Mouse (Mus musculus) CH12.LX (cell line): ENCODE measurements around the gene Arl2. TPM values are rescaled to one million over a fixed set of nuclear protein-coding genes. Genes with fewer than 3 reads are reported as not detected.

Experiments
- DNase-seq: peaks from one replicate; pipeline ENCODE4 v3.0.0-alpha.2; 2013; ENCODE audit errors: extremely low read depth
- H3K27ac ChIP-seq: 2 replicates; pipeline ENCODE4 v1.5.1; 2012; ENCODE audit warnings: low read depth, mild to moderate bottlenecking, control low read depth, moderate library complexity; ENCODE audit not compliant: insufficient read depth
- H3K27me3 ChIP-seq: replicated peaks from 2 replicates; pipeline ENCODE3; 2012; ENCODE audit warnings: inconsistent platforms
- H3K36me3 ChIP-seq, 2 experiments: replicated peaks in 1 of 2; 2 replicates each; pipeline versions ENCODE3 to v1.6.1; 2012; ENCODE audit warnings: inconsistent platforms in 1 of 2, low read length in 1 of 2, mild to moderate bottlenecking in 1 of 2, mixed read lengths in 1 of 2, moderate library complexity in 1 of 2; ENCODE audit not compliant: control insufficient read depth in 1 of 2, insufficient read depth in 1 of 2
- H3K4me1 ChIP-seq, 2 experiments: 2 replicates each; pipeline ENCODE4 v1.6.1; 2012; ENCODE audit warnings: inconsistent platforms in 1 of 2, moderate library complexity in 1 of 2; ENCODE audit not compliant: insufficient read depth in 2 of 2, control insufficient read depth in 1 of 2
- H3K4me2 ChIP-seq: 2 replicates; pipeline ENCODE4 v1.6.1; 2012; ENCODE audit warnings: low read depth, mild to moderate bottlenecking, control low read depth; ENCODE audit not compliant: poor library complexity, insufficient read depth, severe bottlenecking
- H3K4me3 ChIP-seq, 3 experiments: fragments of 150-350 bp in 1 of 3; sonication (generic) in 1 of 3; replicated peaks in 1 of 3; 2 replicates each; pipeline versions ENCODE3 to v1.5.1; 2011 to 2012; ENCODE audit warnings: low read depth in 2 of 3, low read length in 2 of 3, mild to moderate bottlenecking in 2 of 3, moderate library complexity in 2 of 3, control low read depth in 1 of 3, improper control_type of control experiment in 1 of 3, inconsistent platforms in 1 of 3, mixed read lengths in 1 of 3; ENCODE audit not compliant: poor library complexity in 1 of 3
- H3K79me2 ChIP-seq: replicated peaks from 2 replicates; pipeline ENCODE4 v1.6.1; 2012; ENCODE audit warnings: mild to moderate bottlenecking, moderate library complexity; ENCODE audit not compliant: control insufficient read depth, poor library complexity, insufficient read depth, severe bottlenecking; ENCODE audit errors: extremely low read depth
- H3K9ac ChIP-seq: 2 replicates; pipeline ENCODE4 v1.6.1; 2012; ENCODE audit warnings: low read depth, mild to moderate bottlenecking, control low read depth, moderate library complexity; ENCODE audit not compliant: insufficient read depth
- H3K9me3 ChIP-seq: replicated peaks from 2 replicates; pipeline ENCODE3; 2012; ENCODE audit warnings: low read length, inconsistent platforms, mixed read lengths
- CHD1 ChIP-seq: IDR thresholded peaks from 2 replicates; pipeline ENCODE4 v1.6.1; 2012; ENCODE audit warnings: low read depth, low read length, improper control_type of control experiment, inconsistent platforms
- CHD2 ChIP-seq: IDR thresholded peaks from 2 replicates; pipeline ENCODE4 v1.6.1; 2011; ENCODE audit warnings: low read length, improper control_type of control experiment
- CTCF ChIP-seq, 2 experiments: IDR thresholded peaks in 1 of 2; conservative IDR thresholded peaks in 1 of 2; 2 replicates each; pipeline ENCODE4 v1.5.1; 2011 to 2012; ENCODE audit warnings: low read depth in 2 of 2, low read length in 2 of 2, improper control_type of control experiment in 1 of 2, inconsistent platforms in 1 of 2, mild to moderate bottlenecking in 1 of 2, moderate library complexity in 1 of 2
- ELF1 ChIP-seq: IDR thresholded peaks from 2 replicates; pipeline ENCODE4 v1.6.1; 2014; ENCODE audit warnings: low read depth, mild to moderate bottlenecking, inconsistent platforms, low read length, improper control_type of control experiment
- ETS1 ChIP-seq: conservative IDR thresholded peaks from 2 replicates; pipeline ENCODE4 v1.6.1; 2012; ENCODE audit warnings: low read depth, mild to moderate bottlenecking, inconsistent platforms, low read length, improper control_type of control experiment, moderate library complexity
- JUN ChIP-seq: IDR thresholded peaks from 2 replicates; pipeline ENCODE4 v1.6.1; 2011; ENCODE audit warnings: low read depth, mild to moderate bottlenecking, low read length, improper control_type of control experiment, moderate library complexity; ENCODE audit not compliant: insufficient read depth
- MAZ ChIP-seq: IDR thresholded peaks from 2 replicates; pipeline ENCODE4 v1.6.1; 2012; ENCODE audit warnings: low read depth, mild to moderate bottlenecking, inconsistent platforms, low read length, improper control_type of control experiment, moderate library complexity
- MEF2A ChIP-seq: IDR thresholded peaks from 2 replicates; pipeline ENCODE4 v1.6.1; 2014; ENCODE audit warnings: low read depth, mild to moderate bottlenecking, inconsistent platforms, low read length, improper control_type of control experiment, borderline replicate concordance
- MYC ChIP-seq: IDR thresholded peaks from 2 replicates; pipeline ENCODE4 v1.6.1; 2011; ENCODE audit warnings: low read depth, mild to moderate bottlenecking, improper control_type of control experiment, low read length
- POLR2A ChIP-seq: IDR thresholded peaks from 2 replicates; pipeline ENCODE4 v1.6.1; 2011; ENCODE audit warnings: low read depth, mild to moderate bottlenecking, improper control_type of control experiment, low read length
- RAD21 ChIP-seq: IDR thresholded peaks from 2 replicates; pipeline ENCODE4 v1.6.1; 2011; ENCODE audit warnings: low read depth, mild to moderate bottlenecking, low read length, improper control_type of control experiment, moderate library complexity
- RCOR1 ChIP-seq: conservative IDR thresholded peaks from 2 replicates; pipeline ENCODE4 v1.6.1; 2012; ENCODE audit warnings: low read depth, mild to moderate bottlenecking, inconsistent platforms, low read length, improper control_type of control experiment
- SIN3A ChIP-seq: IDR thresholded peaks from 2 replicates; pipeline ENCODE4 v1.6.1; 2012; ENCODE audit warnings: low read length, improper control_type of control experiment, inconsistent platforms
- SMC3 ChIP-seq: IDR thresholded peaks from 2 replicates; pipeline ENCODE4 v1.6.1; 2011; ENCODE audit warnings: low read depth, low read length, improper control_type of control experiment
- UBTF ChIP-seq: IDR thresholded peaks from 2 replicates; pipeline ENCODE4 v1.6.1; 2012; ENCODE audit warnings: low read depth, mild to moderate bottlenecking, inconsistent platforms, low read length, improper control_type of control experiment, moderate library complexity
- USF1 ChIP-seq: IDR thresholded peaks from 2 replicates; pipeline ENCODE4 v1.6.1; 2014; ENCODE audit warnings: low read depth, mild to moderate bottlenecking, inconsistent platforms, low read length, improper control_type of control experiment
- USF2 ChIP-seq: conservative IDR thresholded peaks from 2 replicates; pipeline ENCODE4 v1.6.1; 2011; ENCODE audit warnings: low read depth, low read length, improper control_type of control experiment
- ZMIZ1 ChIP-seq: IDR thresholded peaks from 2 replicates; pipeline ENCODE4 v1.6.1; 2012; ENCODE audit warnings: low read depth, mild to moderate bottlenecking, inconsistent platforms, low read length, improper control_type of control experiment
- ZNF384 ChIP-seq: IDR thresholded peaks from 2 replicates; pipeline ENCODE4 v1.6.1; 2012; ENCODE audit warnings: low read depth, low read length, improper control_type of control experiment, inconsistent platforms
- dilution Hi-C: fragments of 300-500 bp; cut with MboI; formaldehyde crosslinking; loops from 2 replicates; pipeline ENCODE4 v1.14.3; 2020; ENCODE audit warnings: low sequenced_read_pairs; ENCODE audit not compliant: extremely low pct_unique_long_range_greater_than_20kb, extremely low pct_ligation_motif_present
- in situ Hi-C: fragments of 300-500 bp; cut with MboI; formaldehyde crosslinking; loops from 3 replicates; pipeline ENCODE4 v1.14.3; 2019; ENCODE audit warnings: low sequenced_read_pairs, low pct_ligation_motif_present, low pct_unique_long_range_greater_than_20kb, mixed read lengths
- polyA plus RNA-seq: library from polyadenylated mRNA; unstranded; fragments of >175 nt; gene quantifications from 2 replicates; pipeline ENCODE4 v1.2.1, GENCODE M21; 2012; ENCODE audit warnings: low read depth; ENCODE audit not compliant: insufficient read length
- total RNA-seq, 2 experiments: library from RNA; depleted of rRNA; stranded (reverse); fragments of 300-350 nt in 1 of 2; fragments of >200 nt in 1 of 2; gene quantifications; 2 replicates each; pipeline ENCODE4 v1.2.3; 2012 to 2014

Gene Arl2
- total and polyA plus RNA-seq, 3 experiments: 27.9 to 48.4 (median 36.9) TPM

DNA sequence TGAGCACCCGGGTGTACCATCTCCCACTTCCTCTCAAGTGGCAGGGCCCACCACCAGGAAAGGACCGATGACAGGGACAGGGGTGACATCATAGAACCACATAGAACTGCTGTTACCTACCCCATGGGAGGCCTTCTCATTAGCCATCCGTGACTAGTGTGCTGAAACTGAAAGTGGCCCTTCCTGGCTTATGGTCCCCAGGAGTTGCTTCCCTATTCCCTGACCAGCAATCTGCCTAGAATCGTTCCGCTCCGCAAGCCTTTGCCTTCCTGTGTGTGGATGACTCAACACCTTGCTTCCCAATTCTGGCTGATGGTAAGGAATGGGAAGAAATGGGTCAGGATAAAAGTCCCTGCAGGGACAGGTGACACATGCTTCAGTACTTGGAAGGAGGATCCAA, 15.9 kb upstream of the Arl2 start (continued):
- TF ChIP-seq UBTF (no peak), ELF1 (0 out of 2 replicates have a peak, but pooled peaks have one; percentile 13), MEF2A (no peak), CHD2 (no peak), MAZ (no peak), JUN (peak; percentile 45; the same call in 1 of the 2 replicates), CHD1 (no peak), USF2 (no peak), MYC (no peak), POLR2A (no peak), RAD21 (no peak), SIN3A (0 out of 2 replicates have a peak, but pooled peaks have one; percentile 34), RCOR1 (0 out of 2 replicates have a peak, but pooled peaks have one; percentile 26)

DNA sequence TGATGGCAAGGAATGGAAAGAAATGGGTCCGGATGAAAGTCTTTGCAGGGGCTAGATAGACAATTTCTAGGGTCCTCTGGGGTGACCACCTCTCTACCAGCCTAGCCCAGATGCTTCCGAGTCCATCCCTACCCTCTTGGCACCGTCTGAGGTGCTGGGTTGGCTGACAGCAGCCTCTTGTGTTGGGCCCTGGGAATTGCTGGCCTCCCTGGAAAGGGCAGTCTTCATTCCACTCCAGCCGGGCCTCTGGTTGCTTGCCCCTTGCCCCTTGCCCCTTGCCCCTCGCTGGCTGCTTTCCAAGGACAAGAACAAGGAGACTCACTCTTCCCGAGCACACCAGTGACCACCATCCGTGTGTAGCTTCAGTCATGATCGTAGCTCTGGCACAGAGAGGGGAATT, 15.0 kb upstream of the Arl2 start:
- Histone ChIP-seq H3K36me3 (no peaks in the 10 kb centered on the region), H3K79me2 (no peaks in the 10 kb centered on the region), H3K4me1 (peaks cover 8 to 22% of the 10 kb centered on the region in 2 experiments; a peak in 3 of 4 replicates), H3K9me3 (peaks cover 3% of the 10 kb centered on the region), H3K4me2 (peak overlapping the region; percentile 26; the same call in 1 of the 2 replicates), H3K27me3 (peaks cover 40% of the 10 kb centered on the region), H3K27ac (no peak overlapping the region), H3K4me3 (no peak overlapping the region), H3K9ac (no peak overlapping the region)
- dilution Hi-C loops (no loop called here), in situ Hi-C loops (loop anchor here (5.0 to 25.0 kb wide), 2 partner anchors 76 to 156 kb away; partner anchors contain the start of gene Cdc42bpg)
- 0 out of 4 replicates have a peak, but pooled peaks of 1 of the 2 experiments have one; percentile 8 for TF ChIP-seq CTCF (conservative IDR thresholded peaks at IDR 0.05 in 1 of 2, IDR thresholded peaks at IDR 0.05 in 1 of 2; ENCODE audit: low read depth in 2 of 2, low read length in 2 of 2)
- no peak for TF ChIP-seq SMC3
- TF ChIP-seq CHD2: no peak
- no peak for TF ChIP-seq ZMIZ1
- no peak for DNase-seq

GRCm38 (mm10) chr19:6155174-6155573, 13.8 kb upstream of the Arl2 start:
- H3K9me3 ChIP-seq: peaks cover 3% of the 10 kb centered on the region
- dilution Hi-C loops (no loop called here), in situ Hi-C loops (loop anchor here (5.0 to 25.0 kb wide), 2 partner anchors 77 to 157 kb away; partner anchors contain the start of gene Cdc42bpg)
- peaks cover 42% of the 10 kb centered on the region for H3K27me3 ChIP-seq
- no peaks in the 10 kb centered on the region for H3K79me2 ChIP-seq
- DNase-seq: no peak
- H3K27ac ChIP-seq: no peak overlapping the region
- no peaks in the 10 kb centered on the region for H3K36me3 ChIP-seq
- H3K9ac ChIP-seq: no peak overlapping the region
- H3K4me3 ChIP-seq: no peak overlapping the region
- peaks cover 8 to 22% of the 10 kb centered on the region in 2 experiments; a peak in 3 of 4 replicates for H3K4me1 ChIP-seq
- TF ChIP-seq ZNF384: no peak
- TF ChIP-seq USF2: no peak
- TF ChIP-seq USF1: no peak
- TF ChIP-seq MYC: no peak
- TF ChIP-seq ETS1: no peak
- H3K4me2 ChIP-seq: no peak overlapping the region
